Mouse (Mus musculus) bone marrow, adult 2 months (tissue): ENCODE data around the gene Fmnl1. TPM values are rescaled to one million over a fixed set of nuclear protein-coding genes. Genes with fewer than 3 reads are reported as not detected.
A peak's percentile ranks its signal among the peaks of the same experiment; 100 is the strongest.

Experiments
- H3K27ac ChIP-seq: fragments of 200-500 bp; 2 replicates; pipeline ENCODE4 v1.5.1; 2012; ENCODE audit warnings: low read depth, mild to moderate bottlenecking, control low read depth, inconsistent platforms, low read length; ENCODE audit not compliant: control insufficient read depth, poor library complexity, insufficient read depth
- H3K4me1 ChIP-seq: fragments of 200-500 bp; 2 replicates; pipeline ENCODE4 v1.6.1; 2011; ENCODE audit warnings: low read length; ENCODE audit not compliant: control insufficient read depth, insufficient read depth
- H3K4me3 ChIP-seq: fragments of 200-500 bp; replicated peaks from 2 replicates; pipeline ENCODE3; 2011; ENCODE audit warnings: mild to moderate bottlenecking, low read depth, low read length, control low read depth; ENCODE audit not compliant: control insufficient read depth
- CTCF ChIP-seq: fragments of 200-500 bp; IDR thresholded peaks from 2 replicates; pipeline ENCODE4 v1.5.1; 2011; ENCODE audit warnings: low read length, control low read depth; ENCODE audit not compliant: control insufficient read depth, insufficient read depth
- POLR2A ChIP-seq: fragments of 200-500 bp; IDR thresholded peaks from 2 replicates; pipeline ENCODE4 v1.6.1; 2011; ENCODE audit warnings: low read depth, mild to moderate bottlenecking, control low read depth, low read length, borderline replicate concordance; ENCODE audit not compliant: control insufficient read depth
- WGBS: fragments of 180-500 bp; shearing (Covaris S2); methylation state at CpG from one replicate; pipeline ENCODE4 v1.1.7; 2018; 5-methylcytosine and 5-hydroxymethylcytosine counted together
- polyA plus RNA-seq: library from polyadenylated mRNA; stranded (reverse); fragments of >200 nt; gene quantifications from 2 replicates; pipeline ENCODE4 v1.2.4, GENCODE M21; 2011; ENCODE audit warnings: low replicate concordance; ENCODE audit not compliant: missing spikeins, insufficient read depth, insufficient read length

Gene Fmnl1
- polyA plus RNA-seq, 1 experiment, result 121 TPM

DNA sequence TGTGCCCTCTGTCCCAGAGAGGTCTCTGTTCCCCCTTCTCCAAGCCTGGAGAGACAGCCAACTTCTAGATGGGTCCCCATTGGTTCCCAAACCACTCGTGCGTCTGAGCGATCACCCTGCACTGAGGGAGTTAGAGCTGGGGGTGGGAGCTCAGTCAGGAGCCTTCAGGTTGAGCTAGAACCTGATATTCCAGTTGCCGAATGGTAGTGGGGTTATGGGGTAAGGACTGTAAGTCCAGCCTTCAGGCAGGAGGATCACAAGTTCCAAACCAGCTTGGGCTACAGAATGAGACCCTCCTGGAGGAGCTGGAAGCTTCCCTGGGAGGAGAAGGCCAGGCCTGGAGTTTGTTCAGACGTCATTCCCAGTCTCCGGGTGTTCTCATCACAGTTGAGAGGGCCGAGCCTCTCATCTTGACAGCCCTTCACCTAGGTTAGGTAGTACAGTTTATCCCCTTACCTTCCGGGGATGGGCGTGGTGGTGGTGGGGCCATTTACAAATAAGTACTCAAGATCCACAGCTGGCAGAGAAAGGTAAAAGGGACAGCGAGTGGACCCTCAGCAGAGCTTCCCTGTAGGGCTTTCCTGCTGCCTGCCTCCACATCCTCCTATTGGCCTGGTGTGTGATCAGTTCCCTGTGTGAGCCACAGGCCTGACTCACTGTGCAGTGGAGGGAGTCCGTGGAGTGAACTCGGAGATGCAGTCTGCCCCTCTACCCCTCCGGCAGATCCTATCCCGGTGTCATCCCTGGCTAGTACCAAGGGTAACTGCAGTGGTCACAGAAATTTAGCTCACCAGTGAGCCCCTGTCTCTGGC lies 30.8 kb upstream of the Fmnl1 start:
- TF ChIP-seq CTCF (no peak), POLR2A (no peak)
- no peaks in the 10 kb centered on the region; the same call in 1 of the 2 replicates for H3K4me1 ChIP-seq
- 88% methylated on average over 14 of the region's 14 CpGs for WGBS
- H3K4me3 ChIP-seq, result no peak overlapping the region
- no peak overlapping the region for H3K27ac ChIP-seq

- no peak for TF ChIP-seq POLR2A
- TF ChIP-seq CTCF, result no peak
- Histone ChIP-seq H3K27ac (no peak overlapping the region; the same call in 1 of the 2 replicates), H3K4me3 (no peak overlapping the region), H3K4me1 (no peaks in the 10 kb centered on the region; the same call in 1 of the 2 replicates)
- 78% methylated on average over 6 of the region's 6 CpGs for WGBS
Measured at GRCm38 (mm10) chr11:103140763-103141100, 30.2 kb upstream of the Fmnl1 start.

DNA sequence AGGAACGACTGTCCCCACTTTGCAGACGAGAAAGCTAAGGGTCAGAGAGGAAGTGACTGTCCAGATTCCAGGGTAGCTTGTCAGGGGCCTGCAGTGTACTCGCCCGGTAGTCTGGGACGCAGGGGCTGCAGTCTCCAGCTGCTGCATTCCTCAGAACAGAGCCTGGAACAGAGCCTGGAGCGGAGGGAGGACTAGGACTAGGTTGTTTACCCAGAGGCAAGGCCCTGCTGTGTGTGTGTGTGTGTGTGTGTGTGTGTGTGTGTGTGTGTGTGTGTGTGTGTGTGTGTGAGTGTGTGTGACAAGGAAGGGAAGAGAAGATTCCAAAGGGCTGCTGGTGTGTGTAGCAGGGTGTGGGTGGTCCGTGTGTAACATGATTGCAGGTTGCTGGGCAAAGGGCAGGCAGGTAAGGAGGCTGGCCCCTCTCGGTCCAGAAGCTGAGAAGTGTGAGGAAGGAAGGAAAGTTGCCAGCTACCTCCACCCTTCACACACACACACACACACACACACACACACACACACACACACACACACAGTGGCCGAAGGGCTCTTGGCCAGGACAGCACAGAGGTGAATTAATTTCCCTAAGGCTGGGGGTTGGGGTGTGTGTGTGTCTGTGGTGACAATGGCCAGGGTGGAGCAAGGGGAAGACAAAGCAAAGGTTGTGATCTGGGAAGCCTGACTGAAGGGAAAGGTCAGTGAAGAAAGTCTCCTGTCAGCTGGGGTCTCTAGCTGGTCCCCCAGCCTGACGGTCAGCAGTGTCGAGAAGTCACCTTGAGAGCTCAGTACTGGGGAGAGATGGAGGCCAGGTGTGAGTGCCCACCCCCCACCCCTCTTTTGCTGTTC lies 29.6 kb upstream of the Fmnl1 start:
- Histone ChIP-seq H3K4me1 (no peaks in the 10 kb centered on the region; the same call in 1 of the 2 replicates), H3K27ac (peak overlapping the region; percentile 8; the same call in 1 of the 2 replicates), H3K4me3 (no peak overlapping the region)
- WGBS, result 57% methylated on average over 11 of the region's 11 CpGs
- TF ChIP-seq POLR2A (no peak), CTCF (no peak)

- 25% methylated on average over 1 of the region's 1 CpGs for WGBS
- TF ChIP-seq POLR2A (no peak), CTCF (no peak)
- Histone ChIP-seq H3K4me3 (no peak overlapping the region), H3K27ac (no peak overlapping the region), H3K4me1 (peaks cover 3% of the 10 kb centered on the region)
Measured at GRCm38 (mm10) chr11:103141944-103142255, 29.0 kb upstream of the Fmnl1 start.

- TF ChIP-seq POLR2A (no peak), CTCF (no peak)
- 25% methylated on average over 8 of the region's 8 CpGs for WGBS
- no peak overlapping the region for H3K4me3 ChIP-seq
- H3K27ac ChIP-seq, result peak overlapping the region; percentile 26; the same call in 1 of the 2 replicates
- peaks cover 3% of the 10 kb centered on the region for H3K4me1 ChIP-seq
Measured at GRCm38 (mm10) chr11:103142441-103143182, 28.3 kb upstream of the Fmnl1 start.

- H3K4me1 ChIP-seq, result peaks cover 3% of the 10 kb centered on the region
- WGBS, result 63% methylated on average over 12 of the region's 12 CpGs
- no peak overlapping the region for H3K4me3 ChIP-seq
Measured at GRCm38 (mm10) chr11:103144309-103145285, 26.3 kb upstream of the Fmnl1 start.

DNA sequence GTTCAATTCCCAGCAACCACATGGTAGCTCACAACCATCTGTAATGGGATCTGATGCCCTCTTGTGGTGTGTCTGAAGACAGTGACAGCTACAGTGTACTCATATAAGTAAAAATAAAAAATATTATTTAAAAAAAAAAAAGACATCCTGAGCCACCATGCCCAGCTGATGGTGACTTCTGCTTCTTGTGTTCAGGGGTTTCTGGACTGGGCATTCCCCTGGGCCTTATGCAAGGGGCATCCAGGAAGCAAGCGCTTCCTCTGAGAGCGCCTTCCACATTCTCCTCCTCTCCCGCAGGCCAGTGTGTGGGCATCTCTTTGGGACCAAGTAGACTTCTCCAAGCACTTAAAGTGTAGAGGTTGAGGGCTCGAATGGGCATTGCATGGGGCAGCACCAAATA lies 24.5 kb upstream of the Fmnl1 start:
- WGBS, result 25% methylated on average over 4 of the region's 4 CpGs
- peaks cover 5% of the 10 kb centered on the region for H3K4me1 ChIP-seq
- TF ChIP-seq CTCF (no peak), POLR2A (no peak)
- H3K4me3 ChIP-seq, result no peak overlapping the region
- no peak overlapping the region for H3K27ac ChIP-seq

More at GRCm38 (mm10) chr11:103144309-103145285, 26.3 kb upstream of the Fmnl1 start:
- TF ChIP-seq CTCF, result no peak
- no peak for TF ChIP-seq POLR2A
- no peak overlapping the region; the same call in 1 of the 2 replicates for H3K27ac ChIP-seq
